Mouse (Mus musculus) heart, postnatal 14 days (tissue): Measurements from ENCODE around the gene Filip1. TPM values are rescaled to one million over a fixed set of nuclear protein-coding genes. Genes with fewer than 3 reads are reported as not detected.
"Not testable (repeated sequence)": the region's sequence is repeated elsewhere in the genome, so short reads cannot be mapped to it uniquely, and the experiment has no call there.

Source experiments
- DNase-seq, 2 experiments: peaks; one replicate each; pipeline ENCODE4 v3.0.0; 2021 to 2022
- intact Hi-C: fragments of 180-260 bp; cut with DNase I; formaldehyde crosslinking; loops from one replicate; pipeline ENCODE4 v1.15.1; 2025
- long read RNA-seq, 2 experiments: library from polyadenylated mRNA; stranded (forward); transcript quantifications; one replicate each; pipeline ENCODE4 v2.0.0; 2021
- total RNA-seq, 2 experiments: library from RNA; stranded (reverse); gene quantifications; 2 replicates each; pipeline ENCODE4 v1.2.3; 2021

The Filip1 gene
- total RNA-seq = 100 to 1,000 TPM; 117 to 120 TPM
- long read RNA-seq, experiment 1, full-length matches to known transcripts = 8 of 17 reads
- long read RNA-seq, experiment 1, partial matches to known transcripts = 5 of 17 reads
- long read RNA-seq, experiment 1, other reads (novel, unspliced or antisense) = 4 of 17 reads
- long read RNA-seq, experiment 2, full-length matches to known transcripts = 5 of 12 reads
- long read RNA-seq, experiment 2, partial matches to known transcripts = 3 of 12 reads
- long read RNA-seq, experiment 2, other reads (novel, unspliced or antisense) = 4 of 12 reads

GRCm38 (mm10) chr9:80012751-80013150 lies at the start of gene Filip1:
Gene Filip1, minus strand, starts transcription at chr9:80012851.
- intact Hi-C loops = no loop called here
- DNase-seq = no peak

GRCm38 (mm10) chr9:80057690-80058089 lies 45.0 kb upstream of the Filip1 start:
- intact Hi-C loops = no loop called here
- no peak for DNase-seq

GRCm38 (mm10) chr9:80052951-80053350 lies 40.3 kb upstream of the Filip1 start:
- intact Hi-C loops = no loop called here
- DNase-seq = no peak

GRCm38 (mm10) chr9:80049271-80049670 lies 36.6 kb upstream of the Filip1 start:
- intact Hi-C loops, DNase-seq: not testable (repeated sequence)

GRCm38 (mm10) chr9:80044301-80044700 lies 31.6 kb upstream of the Filip1 start:
- intact Hi-C loops, DNase-seq: not testable (repeated sequence)

- no peak for DNase-seq
- intact Hi-C loops = no loop called here
These were observed 26.7 kb upstream of the Filip1 start for GRCm38 (mm10) chr9:80039296-80039815.

GRCm38 (mm10) chr9:80037997-80038383 lies 25.3 kb upstream of the Filip1 start:
- DNase-seq = no peak
- intact Hi-C loops = no loop called here

- no peak for DNase-seq
- intact Hi-C loops = no loop called here
These were observed 24.8 kb upstream of the Filip1 start for GRCm38 (mm10) chr9:80037262-80037996.

GRCm38 (mm10) chr9:80026581-80027021 lies 13.9 kb upstream of the Filip1 start:
- no peak for DNase-seq
- intact Hi-C loops = loop anchor here (5.0 kb wide), 1 partner anchor 1239 kb away; no protein-coding TSS in a partner anchor

GRCm38 (mm10) chr9:80026017-80026416 lies 13.4 kb upstream of the Filip1 start:
- intact Hi-C loops = loop anchor here (5.0 kb wide), 1 partner anchor 1239 kb away; no protein-coding TSS in a partner anchor
- peak; percentile 51 to 84 for DNase-seq

GRCm38 (mm10) chr9:80025347-80025746 lies 12.7 kb upstream of the Filip1 start:
- intact Hi-C loops = loop anchor here (5.0 kb wide), 1 partner anchor 1238 kb away; no protein-coding TSS in a partner anchor

GRCm38 (mm10) chr9:80022821-80023220 lies 10.2 kb upstream of the Filip1 start:
- intact Hi-C loops = no loop called here

More at GRCm38 (mm10) chr9:80025347-80025746, 12.7 kb upstream of the Filip1 start:
- not testable (repeated sequence) for DNase-seq

GRCm38 (mm10) chr9:80021648-80022047 lies 9.0 kb upstream of the Filip1 start:
- DNase-seq = no peak
- intact Hi-C loops = no loop called here

More at GRCm38 (mm10) chr9:80022821-80023220, 10.2 kb upstream of the Filip1 start:
- no peak for DNase-seq

- intact Hi-C loops = no loop called here
- no peak for DNase-seq
These were observed 7.8 kb upstream of the Filip1 start for GRCm38 (mm10) chr9:80020429-80020828.

GRCm38 (mm10) chr9:80012016-80012415 lies 635 bp downstream of the Filip1 start:
- no peak for DNase-seq
- intact Hi-C loops = no loop called here

- DNase-seq = peak; percentile 86 to 90
- intact Hi-C loops = loop anchor here (1.0 to 2.0 kb wide), 2 partner anchors 24 to 196 kb away; no protein-coding TSS in a partner anchor
These were observed 10.1 kb downstream of the Filip1 start for GRCm38 (mm10) chr9:80002394-80003188.

GRCm38 (mm10) chr9:79997282-79997681 lies 15.4 kb downstream of the Filip1 start:
- no peak for DNase-seq
- intact Hi-C loops = no loop called here

- intact Hi-C loops = no loop called here
These were observed 18.4 kb downstream of the Filip1 start for GRCm38 (mm10) chr9:79994296-79994695.

GRCm38 (mm10) chr9:79993066-79993465 lies 19.6 kb downstream of the Filip1 start:
- no peak for DNase-seq
- intact Hi-C loops = no loop called here

More at GRCm38 (mm10) chr9:79994296-79994695, 18.4 kb downstream of the Filip1 start:
- no peak for DNase-seq

GRCm38 (mm10) chr9:79990456-79991017 lies 22.1 kb downstream of the Filip1 start:
- no peak for DNase-seq
- intact Hi-C loops = no loop called here
